Mouse (Mus musculus) MEL (cell line): ENCODE data around the gene Rab1b. TPM values are rescaled to one million over a fixed set of nuclear protein-coding genes. Genes with fewer than 3 reads are reported as not detected.

Source experiments
- DNase-seq: peaks from one replicate; pipeline ENCODE4 v3.0.0; 2011; ENCODE audit warnings: low read depth, low spot score
- H3K27ac ChIP-seq: 2 replicates; pipeline ENCODE4 v1.5.1; 2012; ENCODE audit warnings: low read depth, mild to moderate bottlenecking, control low read depth, low read length, moderate library complexity; ENCODE audit not compliant: control insufficient read depth
- H3K27me3 ChIP-seq, 2 experiments: fragments of 150-350 bp in 1 of 2; sonication (generic) in 1 of 2; 2 replicates each; pipeline ENCODE4 v1.6.1; 2012; ENCODE audit warnings: low read length in 2 of 2, mild to moderate bottlenecking in 2 of 2, improper control_type of control experiment in 1 of 2, moderate library complexity in 1 of 2; ENCODE audit not compliant: insufficient read depth in 2 of 2, control insufficient read depth in 1 of 2
- H3K36me3 ChIP-seq, 2 experiments: 2 replicates each; pipeline ENCODE4 v1.6.1; 2012 to 2014; ENCODE audit warnings: low read length in 2 of 2, improper control_type of control experiment in 1 of 2, inconsistent platforms in 1 of 2, mild to moderate bottlenecking in 1 of 2; ENCODE audit not compliant: insufficient read depth in 2 of 2, control insufficient read depth in 1 of 2
- H3K4me1 ChIP-seq, 2 experiments: fragments of 150-350 bp in 1 of 2; sonication (generic) in 1 of 2; 2 replicates each; pipeline ENCODE4 v1.6.1; 2012; ENCODE audit warnings: low read length in 2 of 2, improper control_type of control experiment in 1 of 2, mild to moderate bottlenecking in 1 of 2; ENCODE audit not compliant: insufficient read depth in 2 of 2, control insufficient read depth in 1 of 2
- H3K4me3 ChIP-seq, 2 experiments: fragments of 150-350 bp in 1 of 2; sonication (generic) in 1 of 2; 2 replicates each; pipeline ENCODE4 v1.5.1; 2012; ENCODE audit warnings: low read depth in 2 of 2, low read length in 2 of 2, mild to moderate bottlenecking in 2 of 2, moderate library complexity in 2 of 2, control low read depth in 1 of 2, improper control_type of control experiment in 1 of 2; ENCODE audit not compliant: control insufficient read depth in 1 of 2, insufficient read depth in 1 of 2
- H3K79me2 ChIP-seq: 2 replicates; pipeline ENCODE4 v1.6.1; 2012; ENCODE audit warnings: mild to moderate bottlenecking, low read length, moderate library complexity; ENCODE audit not compliant: control insufficient read depth, poor library complexity, insufficient read depth
- H3K9ac ChIP-seq: 2 replicates; pipeline ENCODE4 v1.6.1; 2012; ENCODE audit warnings: low read depth, mild to moderate bottlenecking, control low read depth, low read length, moderate library complexity; ENCODE audit not compliant: control insufficient read depth, poor library complexity, severe bottlenecking
- H3K9me3 ChIP-seq: fragments of 150-350 bp; sonication (generic); replicated peaks from 2 replicates; pipeline ENCODE4 v1.6.1; 2012; ENCODE audit warnings: mild to moderate bottlenecking, low read length, improper control_type of control experiment, moderate library complexity; ENCODE audit not compliant: insufficient read depth
- BHLHE40 ChIP-seq: IDR thresholded peaks from 2 replicates; pipeline ENCODE4 v1.6.1; 2012; ENCODE audit warnings: low read depth, mild to moderate bottlenecking, inconsistent platforms, low read length, improper control_type of control experiment, borderline replicate concordance
- CHD1 ChIP-seq: IDR thresholded peaks from 2 replicates; pipeline ENCODE4 v1.6.1; 2012; ENCODE audit warnings: low read depth, mild to moderate bottlenecking, inconsistent platforms, low read length, improper control_type of control experiment
- CHD2 ChIP-seq: IDR thresholded peaks from 2 replicates; pipeline ENCODE4 v1.6.1; 2011; ENCODE audit warnings: low read length, improper control_type of control experiment
- CTCF ChIP-seq, 3 experiments: IDR thresholded peaks in 2 of 3; conservative IDR thresholded peaks in 1 of 3; 2 replicates each; pipeline ENCODE4 v1.5.1; 2011 to 2012; ENCODE audit warnings: low read length in 3 of 3, low read depth in 2 of 3, mild to moderate bottlenecking in 2 of 3, improper control_type of control experiment in 1 of 3, inconsistent platforms in 1 of 3, mixed read lengths in 1 of 3, moderate library complexity in 1 of 3; ENCODE audit not compliant: control insufficient read depth in 1 of 3, insufficient read depth in 1 of 3, poor library complexity in 1 of 3, severe bottlenecking in 1 of 3
- E2F4 ChIP-seq: IDR thresholded peaks from 2 replicates; pipeline ENCODE4 v1.6.1; 2011; ENCODE audit warnings: low read depth, low read length, improper control_type of control experiment, borderline replicate concordance
- EP300 ChIP-seq, 2 experiments: IDR thresholded peaks; 2 replicates each; pipeline ENCODE4 v1.6.1; 2011; ENCODE audit warnings: improper control_type of control experiment in 2 of 2, low read length in 2 of 2, low read depth in 1 of 2, mild to moderate bottlenecking in 1 of 2
- GABPA ChIP-seq: IDR thresholded peaks from 2 replicates; pipeline ENCODE4 v1.6.1; 2012; ENCODE audit warnings: low read depth, mild to moderate bottlenecking, inconsistent platforms, low read length, improper control_type of control experiment, moderate library complexity
- GATA1 ChIP-seq: IDR thresholded peaks from 2 replicates; pipeline ENCODE4 v1.6.1; 2011; ENCODE audit warnings: low read depth, low read length, improper control_type of control experiment
- HCFC1 ChIP-seq: IDR thresholded peaks from 2 replicates; pipeline ENCODE4 v1.6.1; 2012; ENCODE audit warnings: low read depth, mild to moderate bottlenecking, inconsistent platforms, low read length, improper control_type of control experiment, moderate library complexity
- MAFK ChIP-seq: IDR thresholded peaks from 2 replicates; pipeline ENCODE4 v1.6.1; 2011; ENCODE audit warnings: low read depth, mild to moderate bottlenecking, low read length, improper control_type of control experiment, borderline replicate concordance
- MEF2A ChIP-seq: IDR thresholded peaks from 2 replicates; pipeline ENCODE4 v1.6.1; 2014; ENCODE audit warnings: low read depth, mild to moderate bottlenecking, inconsistent platforms, low read length, improper control_type of control experiment; ENCODE audit not compliant: poor library complexity, insufficient replicate concordance, severe bottlenecking; ENCODE audit errors: extremely low read depth
- MXI1 ChIP-seq: IDR thresholded peaks from 2 replicates; pipeline ENCODE4 v1.6.1; 2011; ENCODE audit warnings: mild to moderate bottlenecking, low read depth, low read length, improper control_type of control experiment
- NELFE ChIP-seq: IDR thresholded peaks from 2 replicates; pipeline ENCODE4 v1.6.1; 2011; ENCODE audit warnings: low read depth, low read length, improper control_type of control experiment
- NRF1 ChIP-seq: IDR thresholded peaks from 2 replicates; pipeline ENCODE4 v1.6.1; 2014; ENCODE audit warnings: low read depth, mild to moderate bottlenecking, inconsistent platforms, low read length, improper control_type of control experiment, moderate library complexity; ENCODE audit not compliant: poor library complexity, insufficient read depth, severe bottlenecking
- POLR2A ChIP-seq, 2 experiments: IDR thresholded peaks; 2 replicates each; pipeline ENCODE4 v1.6.1; 2011 to 2012; ENCODE audit warnings: low read length in 2 of 2, mild to moderate bottlenecking in 2 of 2, control low read depth in 1 of 2, improper control_type of control experiment in 1 of 2, low read depth in 1 of 2, moderate library complexity in 1 of 2; ENCODE audit not compliant: control insufficient read depth in 1 of 2, insufficient read depth in 1 of 2, poor library complexity in 1 of 2
- RAD21 ChIP-seq: IDR thresholded peaks from 2 replicates; pipeline ENCODE4 v1.6.1; 2011; ENCODE audit warnings: mild to moderate bottlenecking, low read depth, low read length, improper control_type of control experiment
- RCOR1 ChIP-seq: IDR thresholded peaks from 2 replicates; pipeline ENCODE4 v1.6.1; 2012; ENCODE audit warnings: low read depth, mild to moderate bottlenecking, inconsistent platforms, low read length, improper control_type of control experiment
- SIN3A ChIP-seq: IDR thresholded peaks from 2 replicates; pipeline ENCODE4 v1.6.1; 2012; ENCODE audit warnings: low read length, improper control_type of control experiment, inconsistent platforms
- SMC3 ChIP-seq: IDR thresholded peaks from 2 replicates; pipeline ENCODE4 v1.6.1; 2011; ENCODE audit warnings: low read depth, low read length, improper control_type of control experiment
- TAL1 ChIP-seq: IDR thresholded peaks from 2 replicates; pipeline ENCODE4 v1.6.1; 2012; ENCODE audit warnings: mild to moderate bottlenecking, inconsistent platforms, low read length, moderate library complexity, mixed read lengths
- TBP ChIP-seq: IDR thresholded peaks from 2 replicates; pipeline ENCODE4 v1.8.0; 2011; ENCODE audit warnings: low read depth, low read length, improper control_type of control experiment
- TCF12 ChIP-seq: IDR thresholded peaks from 2 replicates; pipeline ENCODE4 v1.6.1; 2014; ENCODE audit warnings: low read depth, mild to moderate bottlenecking, inconsistent platforms, low read length, improper control_type of control experiment, moderate library complexity
- UBTF ChIP-seq: IDR thresholded peaks from 2 replicates; pipeline ENCODE4 v1.6.1; 2012; ENCODE audit warnings: low read depth, mild to moderate bottlenecking, inconsistent platforms, low read length, improper control_type of control experiment, moderate library complexity, borderline replicate concordance; ENCODE audit not compliant: insufficient read depth
- ZC3H11A ChIP-seq: IDR thresholded peaks from 2 replicates; pipeline ENCODE4 v1.6.1; 2012; ENCODE audit warnings: low read depth, mild to moderate bottlenecking, inconsistent platforms, low read length, improper control_type of control experiment
- ZKSCAN1 ChIP-seq: IDR thresholded peaks from 2 replicates; pipeline ENCODE4 v1.6.1; 2012; ENCODE audit warnings: low read depth, mild to moderate bottlenecking, inconsistent platforms, low read length, improper control_type of control experiment, moderate library complexity
- ZMIZ1 ChIP-seq: IDR thresholded peaks from 2 replicates; pipeline ENCODE4 v1.6.1; 2012; ENCODE audit warnings: low read depth, mild to moderate bottlenecking, inconsistent platforms, low read length, improper control_type of control experiment, moderate library complexity
- ZNF384 ChIP-seq: IDR thresholded peaks from 2 replicates; pipeline ENCODE4 v1.6.1; 2012; ENCODE audit warnings: low read depth, mild to moderate bottlenecking, inconsistent platforms, low read length, improper control_type of control experiment
- polyA plus RNA-seq, 2 experiments: library from polyadenylated mRNA; stranded (reverse) in 1 of 2; unstranded in 1 of 2; fragments of >175 nt in 1 of 2; fragments of >200 nt in 1 of 2; gene quantifications; 2 replicates each; pipeline versions ENCODE4 v1.2.1 to v1.2.4; 2012; ENCODE audit warnings: low replicate concordance in 2 of 2, low read depth in 1 of 2; ENCODE audit not compliant: insufficient read length in 2 of 2, insufficient read depth in 1 of 2, missing spikeins in 1 of 2
- total RNA-seq: library from RNA; depleted of rRNA; stranded (reverse); fragments of 300-350 nt; gene quantifications from 2 replicates; pipeline ENCODE4 v1.2.3, GENCODE M21; 2012

The Rab1b gene
- total and polyA plus RNA-seq, 3 experiments, result 86.4 to 162 TPM; not detected in 1

DNA sequence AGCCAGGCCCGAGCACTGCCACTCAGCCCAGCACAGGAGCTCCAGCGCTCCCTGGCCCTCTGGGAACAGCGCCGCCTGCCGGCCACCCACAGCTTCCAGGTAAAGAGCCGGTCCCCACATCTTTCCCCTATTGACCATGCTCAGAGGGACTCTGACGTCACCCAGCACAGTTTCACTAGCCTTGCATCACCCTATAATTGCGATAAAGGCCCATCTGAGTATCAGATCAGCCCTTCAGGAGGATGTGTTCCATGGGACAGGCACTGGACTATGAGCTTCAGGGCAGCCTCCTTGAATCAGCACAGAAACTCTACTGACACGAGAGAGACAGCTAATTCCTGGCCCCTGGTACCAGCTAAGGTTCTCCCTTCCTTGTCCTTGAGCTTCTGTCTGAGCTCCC is 53.0 kb downstream of the Rab1b start (continued):
- no peak for TF ChIP-seq RCOR1
- TF ChIP-seq BHLHE40, result no peak
- TF ChIP-seq, all 39 proteins: peak for 20

DNA sequence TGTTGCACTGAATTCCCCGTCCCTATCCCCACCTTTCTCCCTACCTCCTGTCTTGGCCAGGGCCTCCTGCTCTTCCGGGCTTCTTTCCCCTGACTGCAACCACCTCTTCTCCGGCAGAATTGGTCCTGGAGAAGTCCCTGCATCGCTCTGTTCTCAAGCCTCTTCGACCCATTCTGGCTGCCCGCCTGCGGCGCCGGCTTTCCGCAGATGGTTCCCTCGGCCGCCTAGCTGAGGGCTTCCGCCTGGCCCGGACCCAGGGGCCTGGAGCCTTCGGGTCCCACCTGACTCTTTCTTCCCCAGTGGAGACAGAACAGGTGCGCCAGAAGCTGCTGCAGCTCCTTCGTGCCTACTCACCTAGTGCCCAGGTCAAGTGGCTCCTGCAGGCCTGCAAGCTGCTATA is 54.0 kb downstream of the Rab1b start:
- Histone ChIP-seq H3K27ac (no peak overlapping the region), H3K4me3 (no peak overlapping the region), H3K9ac (no peak overlapping the region), H3K27me3 (no peaks in the 10 kb centered on the region), H3K36me3 (peaks cover 2 to 12% of the 10 kb centered on the region in 2 experiments; a peak in 3 of 4 replicates), H3K9me3 (no peaks in the 10 kb centered on the region), H3K79me2 (no peaks in the 10 kb centered on the region), H3K4me1 (peaks cover 7 to 19% of the 10 kb centered on the region in 2 experiments; a peak in 3 of 4 replicates)
- no peak for DNase-seq
- TF ChIP-seq SMC3 (no peak), MXI1 (no peak), ZMIZ1 (no peak), GABPA (no peak), RCOR1 (no peak), RAD21 (no peak), GATA1 (no peak), MEF2A (no peak), ZNF384 (no peak), MAFK (no peak), BHLHE40 (no peak), E2F4 (no peak), CHD1 (no peak), TBP (no peak), ZC3H11A (no peak), NELFE (no peak)

DNA sequence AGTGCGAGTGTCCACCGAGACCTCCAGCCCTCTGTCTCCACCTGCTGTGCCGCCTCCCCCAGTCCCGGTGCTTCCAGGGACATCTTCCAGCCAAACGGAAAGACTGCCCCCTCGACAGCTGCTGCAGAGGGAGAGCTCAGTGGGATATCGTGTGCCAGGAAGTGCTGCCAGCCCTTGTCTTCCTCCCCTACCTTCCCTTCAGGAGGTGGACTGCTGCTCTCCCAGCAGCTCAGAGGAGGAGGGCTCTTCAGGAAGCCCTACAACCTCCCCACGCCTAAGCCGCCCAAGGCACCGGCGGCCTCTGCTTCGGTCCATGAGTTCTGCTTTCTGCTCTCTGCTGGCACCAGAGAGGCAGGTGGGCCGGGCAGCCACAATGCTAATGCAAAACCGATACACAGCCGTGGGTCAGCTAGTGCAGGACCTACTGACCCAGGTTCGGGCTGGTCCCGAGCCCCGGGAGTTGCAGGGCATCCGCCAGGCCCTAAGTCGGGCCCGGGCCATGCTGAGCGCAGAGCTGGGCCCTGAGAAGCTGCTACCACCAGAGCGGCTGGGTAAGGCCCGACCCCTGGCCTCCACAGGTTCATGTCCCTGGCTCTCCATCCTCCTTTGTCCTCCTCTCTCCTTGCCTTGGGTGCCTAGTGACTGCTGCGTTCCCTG is 54.6 kb downstream of the Rab1b start:
- Histone ChIP-seq H3K36me3 (peaks cover 2 to 12% of the 10 kb centered on the region in 2 experiments; a peak in 3 of 4 replicates), H3K9me3 (no peaks in the 10 kb centered on the region), H3K4me1 (peaks cover 7 to 19% of the 10 kb centered on the region in 2 experiments; a peak in 3 of 4 replicates), H3K27me3 (no peaks in the 10 kb centered on the region), H3K4me3 (no peak overlapping the region), H3K9ac (no peak overlapping the region), H3K79me2 (no peaks in the 10 kb centered on the region), H3K27ac (no peak overlapping the region)
- TF ChIP-seq HCFC1 (no peak), ZC3H11A (no peak), UBTF (no peak), SMC3 (no peak), RCOR1 (no peak), SIN3A (no peak), EP300 (IDR thresholded peaks at IDR 0.05; ENCODE audit: low read depth in 1 of 2, low read length in 2 of 2) (no peak), NRF1 (no peak), TCF12 (no peak), CTCF (IDR thresholded peaks at IDR 0.05 in 2 of 3, conservative IDR thresholded peaks at IDR 0.05 in 1 of 3; ENCODE audit: control insufficient read depth in 1 of 3, insufficient read depth in 1 of 3, low read depth in 2 of 3, low read length in 3 of 3, poor library complexity in 1 of 3, severe bottlenecking in 1 of 3) (no peak), CHD2 (no peak), ZKSCAN1 (no peak), POLR2A (IDR thresholded peaks at IDR 0.05; ENCODE audit: control insufficient read depth in 1 of 2, insufficient read depth in 1 of 2, low read depth in 1 of 2, low read length in 2 of 2, poor library complexity in 1 of 2) (no peak), E2F4 (no peak), TAL1 (no peak), TBP (no peak), MEF2A (no peak), ZMIZ1 (no peak), NELFE (no peak)
- no peak for DNase-seq
